Mouse (Mus musculus) bone marrow, adult 2 months (tissue): ENCODE measurements around the gene Elmod2.

Experiments used
- CTCF ChIP-seq: fragments of 200-500 bp; IDR thresholded peaks from 2 replicates; pipeline ENCODE4 v1.5.1; 2011; ENCODE audit warnings: low read length, control low read depth; ENCODE audit not compliant: control insufficient read depth, insufficient read depth
- POLR2A ChIP-seq: fragments of 200-500 bp; IDR thresholded peaks from 2 replicates; pipeline ENCODE4 v1.6.1; 2011; ENCODE audit warnings: low read depth, mild to moderate bottlenecking, control low read depth, low read length, borderline replicate concordance; ENCODE audit not compliant: control insufficient read depth

- TF ChIP-seq CTCF: no peak
- no peak for TF ChIP-seq POLR2A
Measured at GRCm38 (mm10) chr8:83348263-83348662, 16.0 kb upstream of the Elmod2 start, which contains the start of gene Mgat4d.
